Mouse (Mus musculus): ENCODE measurements around the gene Gm21992. TPM values are rescaled to one million over a fixed set of nuclear protein-coding genes. Genes with fewer than 3 reads are reported as not detected.
A peak's percentile ranks its signal among the peaks of the same experiment; 100 is the strongest.

Gene Gm21992
- total and polyA plus RNA-seq, 2 experiments: 4.8 to 23.6 TPM

GRCm38 (mm10) chr19:4697721-4698120 lies 113.7 kb downstream of the Gm21992 start:
- Histone ChIP-seq H3K79me2 (ENCODE audit: control insufficient read depth, insufficient read depth, low read length) (no peaks in the 10 kb centered on the region), H3K9ac (ENCODE audit: low read depth, low read length) (peak overlapping the region; percentile 69), H3K27me3 (ENCODE audit: control insufficient read depth, insufficient read depth, low read length) (no peaks in the 10 kb centered on the region), H3K36me3 (ENCODE audit: control insufficient read depth, insufficient read depth, low read length) (no peaks in the 10 kb centered on the region), H3K4me3 (ENCODE audit: insufficient read depth, low read depth, low read length) (no peak overlapping the region), H3K27ac (replicated peaks; ENCODE audit: insufficient read depth, low read depth, low read length) (peak overlapping the region; percentile 30; the same call in 1 of the 2 replicates), H3K4me1 (ENCODE audit: control insufficient read depth, insufficient read depth, low read length) (peaks cover 16% of the 10 kb centered on the region)
- TF ChIP-seq CTCF (IDR thresholded peaks at IDR 0.05; ENCODE audit: low read depth, low read length): no peak
- no peak for TF ChIP-seq POLR2A (IDR thresholded peaks at IDR 0.05; ENCODE audit: extremely low read depth, insufficient read depth, low read length)
- DNase-seq (ENCODE audit: extremely low read depth, low read depth, low spot score): no peak
- 74% methylated on average over 9 of the region's 9 CpGs for WGBS

- no peak overlapping the region for H3K27ac ChIP-seq (replicated peaks; ENCODE audit: insufficient read depth, low read depth, low read length)
- 68% methylated on average over 3 of the region's 3 CpGs for WGBS
- H3K27me3 ChIP-seq (ENCODE audit: control insufficient read depth, insufficient read depth, low read length): no peaks in the 10 kb centered on the region
- no peak overlapping the region for H3K9ac ChIP-seq (ENCODE audit: low read depth, low read length)
- no peaks in the 10 kb centered on the region for H3K79me2 ChIP-seq (ENCODE audit: control insufficient read depth, insufficient read depth, low read length)
- DNase-seq (ENCODE audit: extremely low read depth, low read depth, low spot score): no peak
- H3K4me1 ChIP-seq (ENCODE audit: control insufficient read depth, insufficient read depth, low read length): peaks cover 16% of the 10 kb centered on the region
- TF ChIP-seq POLR2A (IDR thresholded peaks at IDR 0.05; ENCODE audit: extremely low read depth, insufficient read depth, low read length): no peak
- TF ChIP-seq CTCF (IDR thresholded peaks at IDR 0.05; ENCODE audit: low read depth, low read length): no peak
- H3K36me3 ChIP-seq (ENCODE audit: control insufficient read depth, insufficient read depth, low read length): no peaks in the 10 kb centered on the region
- H3K4me3 ChIP-seq (ENCODE audit: insufficient read depth, low read depth, low read length): no peak overlapping the region
Measured at GRCm38 (mm10) chr19:4697121-4697520, 114.3 kb downstream of the Gm21992 start.

- TF ChIP-seq POLR2A (IDR thresholded peaks at IDR 0.05; ENCODE audit: extremely low read depth, insufficient read depth, low read length) (no peak), CTCF (IDR thresholded peaks at IDR 0.05; ENCODE audit: low read depth, low read length) (no peak)
- Histone ChIP-seq H3K4me3 (ENCODE audit: insufficient read depth, low read depth, low read length) (no peak overlapping the region), H3K9ac (ENCODE audit: low read depth, low read length) (no peak overlapping the region), H3K4me1 (ENCODE audit: control insufficient read depth, insufficient read depth, low read length) (peaks cover 9% of the 10 kb centered on the region), H3K79me2 (ENCODE audit: control insufficient read depth, insufficient read depth, low read length) (no peaks in the 10 kb centered on the region), H3K27me3 (ENCODE audit: control insufficient read depth, insufficient read depth, low read length) (no peaks in the 10 kb centered on the region), H3K27ac (replicated peaks; ENCODE audit: insufficient read depth, low read depth, low read length) (no peak overlapping the region), H3K36me3 (ENCODE audit: control insufficient read depth, insufficient read depth, low read length) (no peaks in the 10 kb centered on the region)
- WGBS: 22% methylated on average over 3 of the region's 3 CpGs
- peak; percentile 69 for DNase-seq (ENCODE audit: extremely low read depth, low read depth, low spot score)
Measured at GRCm38 (mm10) chr19:4694346-4694745, 117.1 kb downstream of the Gm21992 start.

Other genes starting within 250 kb of the Gm21992 start
- gene Lrfn4, start 195.9 kb downstream of the Gm21992 start, total RNA-seq (2014; rRNA removed): 0.13 and 0.18 TPM in 2 replicates
- 0.27 and 0.35 TPM in 2 replicates for gene Lrfn4, start 195.9 kb downstream of the Gm21992 start, polyA plus RNA-seq (2012; rRNA removed)
- gene Rce1, start 186.0 kb downstream of the Gm21992 start, total RNA-seq (2014; rRNA removed): 14.8 and 15.7 TPM in 2 replicates
- gene Rce1, start 186.0 kb downstream of the Gm21992 start, polyA plus RNA-seq (2012; rRNA removed): 31.0 and 44.9 TPM in 2 replicates
- 0.09 and 0.40 TPM in 2 replicates for gene Gm960, start 112.9 kb downstream of the Gm21992 start, total RNA-seq (2014; rRNA removed)
- 0.34 and 0.61 TPM in 2 replicates for gene Gm960, start 112.9 kb downstream of the Gm21992 start, polyA plus RNA-seq (2012; rRNA removed)
- gene Sptbn2, start 100.4 kb downstream of the Gm21992 start, total RNA-seq (2014; rRNA removed): 36.7 and 41.3 TPM in 2 replicates
- gene Sptbn2, start 100.4 kb downstream of the Gm21992 start, polyA plus RNA-seq (2012; rRNA removed): 11.7 and 12.9 TPM in 2 replicates
- 19.9 and 20.3 TPM in 2 replicates for gene Rbm4b, start 55.1 kb downstream of the Gm21992 start, total RNA-seq (2014; rRNA removed)
- gene Rbm4b, start 55.1 kb downstream of the Gm21992 start, polyA plus RNA-seq (2012; rRNA removed): 6.8 and 7.9 TPM in 2 replicates
- 58.4 and 67.7 TPM in 2 replicates for gene Rbm4, start 17.7 kb downstream of the Gm21992 start, total RNA-seq (2014; rRNA removed)
- gene Rbm4, start 17.7 kb downstream of the Gm21992 start, polyA plus RNA-seq (2012; rRNA removed): 25.7 and 32.8 TPM in 2 replicates
- gene Rbm14, start within 50 bp of the Gm21992 start, total RNA-seq (2014; rRNA removed): 9.0 and 12.6 TPM in 2 replicates
- gene Rbm14, start within 50 bp of the Gm21992 start, polyA plus RNA-seq (2012; rRNA removed): 18.4 and 26.1 TPM in 2 replicates
- 146 and 174 TPM in 2 replicates for gene Ccs, start 27.7 kb upstream of the Gm21992 start, total RNA-seq (2014; rRNA removed)
- 245 and 254 TPM in 2 replicates for gene Ccs, start 27.7 kb upstream of the Gm21992 start, polyA plus RNA-seq (2012; rRNA removed)
- gene Ccdc87, start 27.8 kb upstream of the Gm21992 start, total RNA-seq (2014; rRNA removed): not detected in 2 replicates
- gene Ccdc87, start 27.8 kb upstream of the Gm21992 start, polyA plus RNA-seq (2012; rRNA removed): not detected in 2 replicates
- 44.1 and 55.0 TPM in 2 replicates for gene Ctsf, start 43.5 kb upstream of the Gm21992 start, total RNA-seq (2014; rRNA removed)
- gene Ctsf, start 43.5 kb upstream of the Gm21992 start, polyA plus RNA-seq (2012; rRNA removed): 69.4 and 88.9 TPM in 2 replicates
- gene Actn3, start 66.3 kb upstream of the Gm21992 start, total RNA-seq (2014; rRNA removed): 1.1 TPM in 1 of 2 replicates, not detected in the other
- 0.11 TPM in 1 of 2 replicates, not detected in the other for gene Actn3, start 66.3 kb upstream of the Gm21992 start, polyA plus RNA-seq (2012; rRNA removed)
- gene Zdhhc24, start 67.1 kb upstream of the Gm21992 start, total RNA-seq (2014; rRNA removed): 2.5 and 3.4 TPM in 2 replicates
- gene Zdhhc24, start 67.1 kb upstream of the Gm21992 start, polyA plus RNA-seq (2012; rRNA removed): 4.8 and 7.7 TPM in 2 replicates
- gene Bbs1, start 95.0 kb upstream of the Gm21992 start, total RNA-seq (2014; rRNA removed): 0.65 and 0.87 TPM in 2 replicates
- gene Bbs1, start 95.0 kb upstream of the Gm21992 start, polyA plus RNA-seq (2012; rRNA removed): 0.73 and 0.95 TPM in 2 replicates
- 52.1 and 69.7 TPM in 2 replicates for gene Dpp3, start 116.7 kb upstream of the Gm21992 start, total RNA-seq (2014; rRNA removed)
- 121 and 122 TPM in 2 replicates for gene Dpp3, start 116.7 kb upstream of the Gm21992 start, polyA plus RNA-seq (2012; rRNA removed)
- 1.0 and 3.4 TPM in 2 replicates for gene Peli3, start 131.5 kb upstream of the Gm21992 start, total RNA-seq (2014; rRNA removed)
- 1.4 and 2.6 TPM in 2 replicates for gene Peli3, start 131.5 kb upstream of the Gm21992 start, polyA plus RNA-seq (2012; rRNA removed)
- gene Mrpl11, start 150.5 kb upstream of the Gm21992 start, total RNA-seq (2014; rRNA removed): 40.0 and 46.4 TPM in 2 replicates
- 27.6 and 30.7 TPM in 2 replicates for gene Mrpl11, start 150.5 kb upstream of the Gm21992 start, polyA plus RNA-seq (2012; rRNA removed)
- not detected in 2 replicates for gene Npas4, start 178.7 kb upstream of the Gm21992 start, total RNA-seq (2014; rRNA removed)
- gene Npas4, start 178.7 kb upstream of the Gm21992 start, polyA plus RNA-seq (2012; rRNA removed): not detected in 2 replicates
- 0.28 and 0.34 TPM in 2 replicates for gene Slc29a2, start 212.2 kb upstream of the Gm21992 start, total RNA-seq (2014; rRNA removed)
- 1.7 and 2.3 TPM in 2 replicates for gene Slc29a2, start 212.2 kb upstream of the Gm21992 start, polyA plus RNA-seq (2012; rRNA removed)
- 11.8 and 13.2 TPM in 2 replicates for gene B4gat1, start 227.2 kb upstream of the Gm21992 start, total RNA-seq (2014; rRNA removed)
- gene B4gat1, start 227.2 kb upstream of the Gm21992 start, polyA plus RNA-seq (2012; rRNA removed): 20.1 and 20.4 TPM in 2 replicates
- gene AC124502.3, start 227.3 kb upstream of the Gm21992 start, total RNA-seq (2014; rRNA removed): 2.1 and 3.7 TPM in 2 replicates
- 0.07 and 0.09 TPM in 2 replicates for gene AC124502.3, start 227.3 kb upstream of the Gm21992 start, polyA plus RNA-seq (2012; rRNA removed)
- gene Brms1, start 229.7 kb upstream of the Gm21992 start, total RNA-seq (2014; rRNA removed): 13.2 and 13.8 TPM in 2 replicates
- gene Brms1, start 229.7 kb upstream of the Gm21992 start, polyA plus RNA-seq (2012; rRNA removed): 22.6 TPM in 2 replicates
- 0.09 and 0.20 TPM in 2 replicates for gene Rin1, start 238.9 kb upstream of the Gm21992 start, total RNA-seq (2014; rRNA removed)
- gene Rin1, start 238.9 kb upstream of the Gm21992 start, polyA plus RNA-seq (2012; rRNA removed): 0.40 and 0.78 TPM in 2 replicates

All from liver, adult 2 months (tissue).